Mouse (Mus musculus): ENCODE results near the gene Ripk4. TPM values are rescaled to one million over a fixed set of nuclear protein-coding genes. Genes with fewer than 3 reads are reported as not detected.
A peak's percentile ranks its signal among the peaks of the same experiment; 100 is the strongest.

The Ripk4 gene
- polyA plus RNA-seq, 1 experiment from 2014 or later: 15.5 TPM

DNA sequence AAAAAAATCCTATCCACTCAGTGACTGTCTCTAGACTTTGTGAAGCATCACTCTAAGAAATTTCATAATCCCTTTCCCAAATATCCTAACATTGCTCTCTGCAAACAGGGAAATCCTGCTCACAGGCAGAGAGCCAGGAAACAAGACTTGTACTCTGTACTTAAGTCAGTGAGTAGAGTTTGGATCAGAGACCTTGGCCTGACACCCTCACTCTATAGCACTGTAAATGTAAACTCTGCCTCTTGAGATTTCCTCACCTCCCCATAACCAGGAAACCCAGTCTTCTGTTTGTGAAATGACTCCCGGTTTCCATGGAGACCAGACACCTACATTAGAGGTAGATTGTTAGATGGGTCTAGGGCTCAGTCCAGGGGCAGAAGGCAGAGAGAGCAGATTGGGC is 33.3 kb downstream of the Ripk4 start:
- Histone ChIP-seq H3K4me2 (no peak overlapping the region), H3K36me3 (no peaks in the 10 kb centered on the region), H3K4me3 (no peak overlapping the region), H3K9me3 (no peaks in the 10 kb centered on the region), H3K27ac (no peak overlapping the region), H3K4me1 (no peaks in the 10 kb centered on the region), H3K27me3 (no peaks in the 10 kb centered on the region), H3K9ac (no peak overlapping the region)
- 84% methylated on average over 1 of the region's 1 CpGs for WGBS
- ATAC-seq (ENCODE audit: borderline replicate concordance, extremely low read depth, low FRiP score, low TSS enrichment): no peak

DNA sequence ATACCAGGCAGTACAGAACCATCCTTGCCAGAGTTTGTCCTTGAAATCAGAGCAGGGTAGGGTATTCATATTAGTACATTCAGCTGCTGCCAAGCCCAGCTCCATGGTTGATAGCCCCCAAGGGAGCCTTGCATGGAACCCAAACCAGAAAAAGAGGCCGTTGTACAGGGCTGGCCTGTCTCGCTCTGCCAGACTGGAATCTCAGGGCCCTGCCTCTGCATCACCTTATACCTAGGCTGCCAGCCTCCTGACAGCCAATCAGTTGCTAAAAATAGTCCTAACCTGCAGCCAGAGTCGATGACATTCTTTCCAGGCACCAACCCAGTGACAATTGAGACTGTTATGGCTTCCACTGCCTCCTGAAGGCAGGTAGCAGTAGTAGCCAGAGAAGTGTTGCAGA is 37.2 kb downstream of the Ripk4 start:
- no peak overlapping the region for H3K4me2 ChIP-seq
- WGBS: 74% methylated on average over 3 of the region's 3 CpGs
- ATAC-seq (ENCODE audit: borderline replicate concordance, extremely low read depth, low FRiP score, low TSS enrichment): no peak
- H3K9me3 ChIP-seq: no peaks in the 10 kb centered on the region
- no peak overlapping the region for H3K27ac ChIP-seq
- H3K4me1 ChIP-seq: no peaks in the 10 kb centered on the region
- no peaks in the 10 kb centered on the region for H3K27me3 ChIP-seq
- no peak overlapping the region for H3K4me3 ChIP-seq
- H3K9ac ChIP-seq: no peak overlapping the region
- H3K36me3 ChIP-seq: no peaks in the 10 kb centered on the region

DNA sequence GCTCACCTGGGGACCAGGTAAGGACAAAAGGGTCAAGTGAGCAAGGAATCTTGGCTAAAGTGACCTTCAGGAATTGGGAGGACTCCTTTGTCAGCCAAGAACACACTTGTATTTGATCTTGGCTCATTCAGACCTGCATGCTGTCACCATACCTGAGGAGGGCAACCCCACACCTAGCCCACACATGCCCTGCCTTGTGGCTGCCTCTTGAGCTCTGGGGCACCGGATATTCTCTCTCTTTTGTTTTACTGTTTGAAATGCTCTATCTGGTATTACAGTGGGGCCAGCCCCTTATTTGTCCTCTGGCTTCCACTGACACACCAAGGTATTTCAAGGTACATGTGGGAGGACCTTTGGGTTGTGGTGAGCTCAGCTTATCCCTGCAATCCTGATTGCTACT is 43.5 kb downstream of the Ripk4 start:
- Histone ChIP-seq H3K27ac (no peak overlapping the region), H3K9ac (no peak overlapping the region), H3K4me3 (no peak overlapping the region), H3K9me3 (no peaks in the 10 kb centered on the region), H3K4me2 (no peak overlapping the region), H3K4me1 (0 out of 2 replicates have a peak, but pooled peaks cover 5% of the 10 kb centered on the region), H3K36me3 (no peaks in the 10 kb centered on the region), H3K27me3 (no peaks in the 10 kb centered on the region)
- no peak for ATAC-seq (ENCODE audit: borderline replicate concordance, extremely low read depth, low FRiP score, low TSS enrichment)
- WGBS: 71% methylated on average over 1 of the region's 1 CpGs

DNA sequence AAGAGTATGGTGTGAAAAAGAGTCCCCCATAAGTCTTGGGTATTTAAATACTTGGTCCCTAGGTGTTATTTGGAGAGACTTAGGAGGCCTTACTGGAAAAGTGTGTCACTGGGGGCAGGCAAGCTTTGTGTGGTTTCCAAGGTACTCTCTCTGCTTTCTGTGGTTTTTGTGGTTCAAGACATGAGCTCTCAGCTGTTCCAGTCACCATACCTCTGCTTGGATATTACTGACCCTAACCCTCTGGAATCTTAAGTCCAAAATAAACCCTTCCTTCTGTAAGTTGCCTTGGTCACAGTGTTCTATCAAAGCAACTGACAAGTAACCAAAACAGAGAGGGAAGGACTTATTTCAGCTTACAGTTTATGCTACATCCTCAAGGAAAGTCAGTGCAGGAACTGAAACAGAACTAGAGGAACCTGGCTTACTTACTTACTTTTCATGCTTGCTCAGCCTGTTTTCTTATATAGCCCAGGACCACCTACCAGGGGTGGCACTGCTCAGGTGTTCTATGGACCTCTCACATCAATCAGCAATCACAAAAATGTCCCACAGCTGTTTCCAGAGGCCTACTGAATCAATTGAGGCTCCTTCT is 44.1 kb downstream of the Ripk4 start:
- no peaks in the 10 kb centered on the region for H3K9me3 ChIP-seq
- H3K27ac ChIP-seq: no peak overlapping the region
- no peak overlapping the region for H3K9ac ChIP-seq
- no peaks in the 10 kb centered on the region for H3K36me3 ChIP-seq
- no peaks in the 10 kb centered on the region for H3K27me3 ChIP-seq
- no peak overlapping the region for H3K4me2 ChIP-seq
- ATAC-seq (ENCODE audit: borderline replicate concordance, extremely low read depth, low FRiP score, low TSS enrichment): no peak
- H3K4me1 ChIP-seq: 0 out of 2 replicates have a peak, but pooled peaks cover 5% of the 10 kb centered on the region
- H3K4me3 ChIP-seq: no peak overlapping the region

DNA sequence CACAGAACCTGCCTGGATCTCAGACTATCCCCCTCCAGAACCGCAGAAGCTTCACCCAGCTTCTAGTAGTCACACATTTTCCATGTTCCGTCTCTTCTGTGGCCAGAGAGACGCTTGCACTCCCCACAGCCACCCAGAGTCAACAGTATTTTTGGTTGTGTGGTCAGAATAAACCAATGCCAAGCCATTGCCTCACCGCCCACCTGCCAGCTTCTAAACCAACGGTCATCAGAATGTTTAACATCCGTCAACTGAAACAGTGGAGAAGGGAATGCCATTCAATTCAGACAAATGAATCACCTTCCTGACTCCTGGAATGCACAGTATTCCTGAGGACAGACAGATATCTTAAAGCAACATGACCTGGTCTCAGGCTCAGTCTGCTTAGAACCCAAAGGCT is 47.0 kb downstream of the Ripk4 start:
- H3K27ac ChIP-seq: no peak overlapping the region
- H3K4me3 ChIP-seq: no peak overlapping the region
- no peaks in the 10 kb centered on the region for H3K36me3 ChIP-seq
- no peak overlapping the region for H3K4me2 ChIP-seq
- no peak for ATAC-seq (ENCODE audit: borderline replicate concordance, extremely low read depth, low FRiP score, low TSS enrichment)
- H3K9ac ChIP-seq: no peak overlapping the region
- H3K9me3 ChIP-seq: no peaks in the 10 kb centered on the region
- 56% methylated on average over 6 of the region's 6 CpGs for WGBS
- 0 out of 2 replicates have a peak, but pooled peaks cover 5% of the 10 kb centered on the region for H3K4me1 ChIP-seq
- H3K27me3 ChIP-seq: no peaks in the 10 kb centered on the region

DNA sequence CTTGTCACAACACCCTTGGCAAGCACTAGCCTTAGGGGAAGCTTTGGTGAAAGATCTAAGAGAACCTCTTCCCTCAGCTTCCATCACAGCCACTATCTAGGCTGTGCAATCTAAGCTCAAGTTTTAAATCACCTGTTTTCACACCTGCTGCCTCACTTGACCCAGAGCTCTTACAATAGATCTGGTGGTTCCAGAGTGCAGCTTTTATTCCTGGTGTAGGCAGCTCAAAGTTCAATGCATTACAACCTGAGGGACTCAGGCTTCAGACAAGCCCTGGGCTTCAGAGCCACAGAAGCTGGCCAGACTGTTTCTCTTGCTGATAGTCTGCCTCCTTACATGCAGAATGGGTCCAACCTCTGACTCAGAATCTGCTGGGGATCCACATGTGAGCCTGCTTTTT is 51.5 kb downstream of the Ripk4 start:
- Histone ChIP-seq H3K9ac (no peak overlapping the region), H3K27ac (no peak overlapping the region), H3K4me2 (no peak overlapping the region), H3K4me1 (no peaks in the 10 kb centered on the region), H3K4me3 (no peak overlapping the region), H3K36me3 (no peaks in the 10 kb centered on the region), H3K9me3 (no peaks in the 10 kb centered on the region), H3K27me3 (no peaks in the 10 kb centered on the region)
- ATAC-seq (ENCODE audit: borderline replicate concordance, extremely low read depth, low FRiP score, low TSS enrichment): no peak

DNA sequence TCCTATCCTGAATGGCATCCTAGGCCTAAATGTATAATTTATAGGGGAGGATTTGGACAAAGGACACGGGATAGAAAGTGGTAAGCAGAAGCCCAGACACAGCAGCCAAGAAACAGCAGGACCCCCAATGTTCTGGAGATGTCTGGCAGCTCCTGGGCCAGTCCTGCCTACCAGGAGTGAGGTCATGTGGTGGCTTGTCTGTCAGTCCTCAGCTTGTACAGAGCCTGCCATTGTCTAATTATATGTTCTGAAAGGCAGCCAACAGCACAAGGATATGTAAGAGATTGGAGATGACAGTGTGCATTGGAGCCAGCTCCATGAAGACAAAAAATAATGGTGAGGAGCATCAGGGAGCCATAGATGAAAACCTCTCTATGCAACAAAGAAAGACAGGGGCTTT is 61.7 kb downstream of the Ripk4 start:
- Histone ChIP-seq H3K4me3 (no peak overlapping the region), H3K27ac (no peak overlapping the region), H3K27me3 (no peaks in the 10 kb centered on the region), H3K36me3 (no peaks in the 10 kb centered on the region), H3K9ac (no peak overlapping the region), H3K9me3 (no peaks in the 10 kb centered on the region), H3K4me1 (no peaks in the 10 kb centered on the region), H3K4me2 (no peak overlapping the region)
- no peak for ATAC-seq (ENCODE audit: borderline replicate concordance, extremely low read depth, low FRiP score, low TSS enrichment)
- 48% methylated on average over 1 of the region's 1 CpGs for WGBS

DNA sequence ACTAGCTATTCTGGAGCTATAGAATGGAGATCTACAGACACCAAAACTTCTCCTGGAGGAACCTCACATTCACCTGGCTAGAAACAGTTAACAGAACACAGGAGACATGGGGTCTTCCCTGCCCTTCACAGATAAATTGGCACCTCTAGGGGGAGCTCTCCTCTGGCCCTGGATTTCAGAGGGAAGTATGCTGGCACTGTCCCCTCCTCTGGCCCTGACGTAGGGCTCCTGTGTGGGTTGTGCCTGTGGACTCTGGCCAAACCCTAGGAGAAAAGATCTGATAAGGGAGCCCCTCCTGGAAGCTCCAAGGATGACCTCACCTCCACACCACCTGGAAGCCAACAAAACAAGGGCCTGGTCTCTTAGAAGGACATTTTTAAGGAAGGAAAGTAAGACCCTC is 65.8 kb downstream of the Ripk4 start:
- ATAC-seq (ENCODE audit: borderline replicate concordance, extremely low read depth, low FRiP score, low TSS enrichment): peak; percentile 20; the same call in 1 of the 2 replicates
- H3K27ac ChIP-seq: no peak overlapping the region
- H3K4me1 ChIP-seq: no peaks in the 10 kb centered on the region
- 13% methylated on average over 1 of the region's 1 CpGs for WGBS
- H3K9me3 ChIP-seq: no peaks in the 10 kb centered on the region
- no peaks in the 10 kb centered on the region for H3K36me3 ChIP-seq
- no peaks in the 10 kb centered on the region for H3K27me3 ChIP-seq
- H3K4me2 ChIP-seq: no peak overlapping the region
- H3K4me3 ChIP-seq: no peak overlapping the region
- no peak overlapping the region for H3K9ac ChIP-seq

DNA sequence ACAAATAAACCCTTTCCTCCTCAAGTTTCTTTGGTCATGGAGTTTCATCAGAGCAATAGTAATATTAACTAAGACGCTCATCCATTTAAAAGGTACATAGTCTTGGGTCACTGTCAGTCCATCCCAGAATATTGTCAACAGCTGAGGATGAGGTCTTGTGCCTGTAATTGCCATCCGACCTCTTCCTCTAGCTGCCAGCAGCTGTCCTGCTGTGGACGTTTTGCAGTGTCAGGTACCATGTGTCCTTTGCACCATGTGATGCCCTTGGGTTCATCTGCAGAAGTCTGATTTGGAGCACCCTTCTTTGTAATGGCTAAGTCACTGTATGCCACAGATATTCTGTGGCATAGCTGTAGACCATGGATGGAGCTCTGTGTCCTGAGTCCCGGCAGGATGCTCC is 67.9 kb downstream of the Ripk4 start:
- no peak overlapping the region for H3K9ac ChIP-seq

More for the DNA sequence above, 67.9 kb downstream of the Ripk4 start:
- H3K36me3 ChIP-seq: no peaks in the 10 kb centered on the region
- H3K4me1 ChIP-seq: no peaks in the 10 kb centered on the region
- no peaks in the 10 kb centered on the region for H3K27me3 ChIP-seq
- H3K27ac ChIP-seq: no peak overlapping the region
- H3K9me3 ChIP-seq: no peaks in the 10 kb centered on the region
- ATAC-seq (ENCODE audit: borderline replicate concordance, extremely low read depth, low FRiP score, low TSS enrichment): no peak
- H3K4me3 ChIP-seq: no peak overlapping the region
- 65% methylated on average over 4 of the region's 4 CpGs for WGBS
- H3K4me2 ChIP-seq: no peak overlapping the region

Other genes starting within 250 kb of the Ripk4 start
- gene Fam3b, start 249.0 kb downstream of the Ripk4 start, polyA plus RNA-seq (2015; fragmentation: Nextera tagmentation; extraction: Ambion mirVana): not detected in 2 replicates
- 9.4 and 9.8 TPM in 2 replicates for gene Tmprss2, start 152.6 kb downstream of the Ripk4 start, polyA plus RNA-seq (2015; fragmentation: Nextera tagmentation; extraction: Ambion mirVana)
- 9.5 and 10.9 TPM in 2 replicates for gene Prdm15, start 88.1 kb upstream of the Ripk4 start, polyA plus RNA-seq (2015; fragmentation: Nextera tagmentation; extraction: Ambion mirVana)
- 25.1 and 25.3 TPM in 2 replicates for gene C2cd2, start 198.8 kb upstream of the Ripk4 start, polyA plus RNA-seq (2015; fragmentation: Nextera tagmentation; extraction: Ambion mirVana)
- gene Zbtb21, start 198.8 kb upstream of the Ripk4 start, polyA plus RNA-seq (2015; fragmentation: Nextera tagmentation; extraction: Ambion mirVana): 11.0 and 11.2 TPM in 2 replicates
- 20.1 and 20.4 TPM in 2 replicates for gene B230307C23Rik, start 233.5 kb upstream of the Ripk4 start, polyA plus RNA-seq (2015; fragmentation: Nextera tagmentation; extraction: Ambion mirVana)